9 mouse cellular contexts compared by ENCODE assay signal in genomic region chr15:99668881-99669280, GRCm38 (mm10). TPM values are rescaled to one million over a fixed set of nuclear protein-coding genes. Genes with fewer than 3 reads are reported as not detected.
A peak's percentile ranks its signal among the peaks of the same experiment; 100 is the strongest.
DNase-seq lines count a peak whose midpoint lies in the region; ATAC-seq and TF ChIP-seq lines count a peak whose summit lies in the region.
"Had no signal": no experiment of that assay in that cellular context is flagged by ENCODE, and none has a peak within 500 bp of the region (broad histone marks: within the 10 kb centered on the region; RNA-seq: fewer than 3 reads in every experiment).

No protein-coding gene starts in this region.

- ATAC-seq in forebrain, embryonic 12.5 days (ENCODE audit: low FRiP score), result no peak
- peak; percentile 73 for ATAC-seq in megakaryocyte, adult 5-6 weeks (ENCODE audit: poor library complexity, severe bottlenecking)

- peak overlapping the region; percentile 79; the same call in 1 of the 2 replicates for H3K27ac ChIP-seq in forebrain, embryonic 12.5 days
- H3K27ac ChIP-seq: heart, embryonic 15.5 days had no signal

- peaks cover 84% of the 10 kb centered on the region for H3K27me3 ChIP-seq in forebrain, embryonic 12.5 days

- peak; percentile 96 for TF ChIP-seq CTCF in brain, embryonic 14.5 days (IDR thresholded peaks at IDR 0.05; ENCODE audit: borderline replicate concordance, extremely low read depth, insufficient read depth, insufficient read length)

- peaks cover 65% of the 10 kb centered on the region for H3K4me1 ChIP-seq in forebrain, embryonic 12.5 days

- no peak for TF ChIP-seq POLR2A in brain, embryonic 14.5 days (IDR thresholded peaks at IDR 0.05; ENCODE audit: borderline replicate concordance, extremely low read depth, insufficient read depth, insufficient read length, poor library complexity, severe bottlenecking)

- peak; percentile 82 for DNase-seq in ES-CJ7 (ENCODE audit: low read depth, low spot score)
- peak; percentile 88 for DNase-seq in brain, embryonic 14.5 days (ENCODE audit: low read depth)
- peak; percentile 44 for DNase-seq in heart, postnatal 25 days (ENCODE audit: low spot score)
- peak; percentile 84 to 89 for DNase-seq in layer of hippocampus, postnatal 10 days (ENCODE audit: low spot score in 2 of 2)
- peak; percentile 81 for DNase-seq in right cerebral cortex, adult 18-20 months
- DNase-seq in urinary bladder, postnatal 10 days (ENCODE audit: low spot score), result peak; percentile 30

- intact Hi-C loops in heart, postnatal 25 days (cut with DNase I), result loop anchor here (1.0 to 5.0 kb wide), 2 partner anchors 73 to 172 kb away; no protein-coding TSS in a partner anchor

- peak overlapping the region; percentile 6; the same call in 1 of the 2 replicates for H3K4me2 ChIP-seq in forebrain, embryonic 12.5 days
- H3K4me2 ChIP-seq: heart, embryonic 15.5 days had no signal

- H3K9ac ChIP-seq in forebrain, embryonic 12.5 days, result no peak overlapping the region
- H3K9ac ChIP-seq: heart, embryonic 15.5 days had no signal

- H3K4me3 ChIP-seq in forebrain, embryonic 12.5 days (replicated peaks), result no peak overlapping the region
- H3K4me3 ChIP-seq: heart, embryonic 15.5 days had no signal

- H3K9me3 ChIP-seq in forebrain, embryonic 12.5 days, result no peaks in the 10 kb centered on the region
- H3K9me3 ChIP-seq: heart, embryonic 15.5 days had no signal

- no peaks in the 10 kb centered on the region for H3K36me3 ChIP-seq in forebrain, embryonic 12.5 days (replicated peaks)
- H3K36me3 ChIP-seq: heart, embryonic 15.5 days had no signal

- WGBS in forebrain, embryonic 12.5 days, result 1% methylated on average over 12 of the region's 12 CpGs

RNA-seq across cellular contexts. Expression of gene Asic1, which starts 1.3 kb away (rescaled TPM):
- polyA plus RNA-seq in brain, embryonic 14.5 days (2012; rRNA removed), result 81.2 and 114 TPM in 2 replicates
- polyA plus RNA-seq in forebrain, embryonic 12.5 days (2016; fragmentation: Nextera tagmentation; extraction: Ambion mirVana), result 14.7 and 18.2 TPM in 2 replicates
- total RNA-seq in heart, postnatal 25 days (2021), result under 1 TPM; 0.48 to 0.55 TPM
- total RNA-seq in layer of hippocampus, postnatal 10 days (2021), result 10 to 100 TPM; 50.7 to 54.6 TPM
- total RNA-seq in megakaryocyte, adult 5-6 weeks (2015), result 0.05 TPM in 1 of 2 replicates, not detected in the other
- 0.11 TPM in 1 of 2 replicates, not detected in the other for total RNA-seq in megakaryocyte, adult 5-6 weeks (2017)

RNA-seq across cellular contexts. Expression of gene Racgap1, which starts 17.4 kb away (rescaled TPM):
- polyA plus RNA-seq in brain, embryonic 14.5 days (2012; rRNA removed), result 83.0 and 118 TPM in 2 replicates
- 230 and 251 TPM in 2 replicates for polyA plus RNA-seq in forebrain, embryonic 12.5 days (2016; fragmentation: Nextera tagmentation; extraction: Ambion mirVana)
- 1 to 10 TPM; 2.8 to 3.0 TPM for total RNA-seq in heart, postnatal 25 days (2021)
- 10 to 100 TPM; 13.6 TPM for total RNA-seq in layer of hippocampus, postnatal 10 days (2021)
- total RNA-seq in megakaryocyte, adult 5-6 weeks (2015), result 136 and 140 TPM in 2 replicates
- 184 and 201 TPM in 2 replicates for total RNA-seq in megakaryocyte, adult 5-6 weeks (2017)

RNA-seq across cellular contexts. Expression of gene Smarcd1, which starts 33.0 kb away (rescaled TPM):
- polyA plus RNA-seq in brain, embryonic 14.5 days (2012; rRNA removed), result 201 and 211 TPM in 2 replicates
- 135 and 138 TPM in 2 replicates for polyA plus RNA-seq in forebrain, embryonic 12.5 days (2016; fragmentation: Nextera tagmentation; extraction: Ambion mirVana)
- 10 to 100 TPM; 23.5 to 25.3 TPM for total RNA-seq in heart, postnatal 25 days (2021)
- 10 to 100 TPM; 89.4 to 94.3 TPM for total RNA-seq in layer of hippocampus, postnatal 10 days (2021)
- 12.0 and 12.4 TPM in 2 replicates for total RNA-seq in megakaryocyte, adult 5-6 weeks (2015)
- 9.3 and 16.1 TPM in 2 replicates for total RNA-seq in megakaryocyte, adult 5-6 weeks (2017)

RNA-seq across cellular contexts. Expression of gene Gm17349, which starts 36.4 kb away (rescaled TPM):
- 0.86 TPM in 1 of 2 replicates, not detected in the other for polyA plus RNA-seq in brain, embryonic 14.5 days (2012; rRNA removed)
- not detected in 2 replicates for polyA plus RNA-seq in forebrain, embryonic 12.5 days (2016; fragmentation: Nextera tagmentation; extraction: Ambion mirVana)
- total RNA-seq in heart, postnatal 25 days (2021), result 1 to 10 TPM; 2.8 to 4.2 TPM
- 1 to 10 TPM; 1.5 to 2.2 TPM for total RNA-seq in layer of hippocampus, postnatal 10 days (2021)
- not detected in 2 replicates for total RNA-seq in megakaryocyte, adult 5-6 weeks (2015)
- total RNA-seq in megakaryocyte, adult 5-6 weeks (2017), result not detected in 2 replicates
- polyA plus RNA-seq: heart, embryonic 15.5 days had no signal

RNA-seq across cellular contexts. Expression of gene Gpd1, which starts 48.4 kb away (rescaled TPM):
- polyA plus RNA-seq in brain, embryonic 14.5 days (2012; rRNA removed), result 3.4 and 4.5 TPM in 2 replicates
- 0.57 and 0.72 TPM in 2 replicates for polyA plus RNA-seq in forebrain, embryonic 12.5 days (2016; fragmentation: Nextera tagmentation; extraction: Ambion mirVana)
- 10 to 100 TPM; 54.1 to 67.6 TPM for total RNA-seq in heart, postnatal 25 days (2021)
- total RNA-seq in layer of hippocampus, postnatal 10 days (2021), result 10 to 100 TPM; 35.3 to 39.3 TPM
- 0.11 TPM in 1 of 2 replicates, not detected in the other for total RNA-seq in megakaryocyte, adult 5-6 weeks (2015)
- total RNA-seq in megakaryocyte, adult 5-6 weeks (2017), result 0.20 and 0.26 TPM in 2 replicates

Comparison
In these comparisons a context has a peak if more than half of its experiments do, and no peak if none do; other contexts are left out.
1. DNase-seq: peak in every context shown above with its lines; median percentile 88 in brain, embryonic 14.5 days; 86 in layer of hippocampus, postnatal 10 days; 82 in ES-CJ7; 81 in right cerebral cortex, adult 18-20 months; 44 in heart, postnatal 25 days; 30 in urinary bladder, postnatal 10 days.
2. RNA of gene Asic1, which starts 1.3 kb away (total RNA-seq): 50.7 to 54.6 TPM in layer of hippocampus, postnatal 10 days; 0.48 to 0.55 TPM in heart, postnatal 25 days and 0.05 to 0.11 TPM in megakaryocyte, adult 5-6 weeks; every median in the first group is over 10 times any median in the second.
3. RNA of gene Racgap1, which starts 17.4 kb away (total RNA-seq): 136 to 201 TPM in megakaryocyte, adult 5-6 weeks; 13.6 TPM in layer of hippocampus, postnatal 10 days and 2.8 to 3.0 TPM in heart, postnatal 25 days; every median in the first group is over 4 times any median in the second.